Mouse (Mus musculus): ENCODE measurements around the gene Akt2. TPM values are rescaled to one million over a fixed set of nuclear protein-coding genes. Genes with fewer than 3 reads are reported as not detected.
A peak's percentile ranks its signal among the peaks of the same experiment; 100 is the strongest.

The Akt2 gene
- total and polyA plus RNA-seq, 3 experiments, result 73.5 to 127 TPM; not detected in 1

GRCm38 (mm10) chr7:27591266-27592216, at the start of gene Akt2 (continued):
- TF ChIP-seq CHD1 (IDR thresholded peaks at IDR 0.05; ENCODE audit: low read depth, low read length) (peak; percentile 99), SIN3A (IDR thresholded peaks at IDR 0.05; ENCODE audit: low read length) (peak; percentile 85), E2F4 (IDR thresholded peaks at IDR 0.05; ENCODE audit: borderline replicate concordance, low read depth, low read length) (no peak), SMC3 (IDR thresholded peaks at IDR 0.05; ENCODE audit: low read depth, low read length) (no peak), MAZ (IDR thresholded peaks at IDR 0.05; ENCODE audit: low read depth, low read length) (peak; percentile 95), CHD2 (IDR thresholded peaks at IDR 0.05; ENCODE audit: low read length) (no peak)

GRCm38 (mm10) chr7:27541922-27542321, 49.4 kb upstream of the Akt2 start:
- no peaks in the 10 kb centered on the region for H3K9me3 ChIP-seq (replicated peaks; ENCODE audit: insufficient read depth, low read length)
- no peak for DNase-seq (ENCODE audit: low read depth, low spot score)
- H3K27ac ChIP-seq (ENCODE audit: control insufficient read depth, low read depth, low read length), result no peak overlapping the region
- no peak for TF ChIP-seq E2F4 (IDR thresholded peaks at IDR 0.05; ENCODE audit: borderline replicate concordance, low read depth, low read length)
- TF ChIP-seq ZNF384 (IDR thresholded peaks at IDR 0.05; ENCODE audit: low read depth, low read length), result no peak
- TF ChIP-seq EP300 (IDR thresholded peaks at IDR 0.05; ENCODE audit: low read depth in 1 of 2, low read length in 2 of 2), result no peak
- TF ChIP-seq TBP (IDR thresholded peaks at IDR 0.05; ENCODE audit: low read depth, low read length), result no peak
- no peak for TF ChIP-seq TCF12 (IDR thresholded peaks at IDR 0.05; ENCODE audit: low read depth, low read length)
- TF ChIP-seq NELFE (IDR thresholded peaks at IDR 0.05; ENCODE audit: low read depth, low read length), result no peak
- no peak for TF ChIP-seq ELF1 (IDR thresholded peaks at IDR 0.05; ENCODE audit: low read depth, low read length)
- TF ChIP-seq KAT2A (conservative IDR thresholded peaks at IDR 0.05; ENCODE audit: low read depth, low read length), result no peak
- no peak for TF ChIP-seq RAD21 (IDR thresholded peaks at IDR 0.05; ENCODE audit: low read depth, low read length)
- no peak for TF ChIP-seq SMC3 (IDR thresholded peaks at IDR 0.05; ENCODE audit: low read depth, low read length)
- TF ChIP-seq CHD2 (IDR thresholded peaks at IDR 0.05; ENCODE audit: low read length), result no peak
- no peaks in the 10 kb centered on the region for H3K27me3 ChIP-seq (ENCODE audit: control insufficient read depth in 1 of 2, insufficient read depth in 2 of 2, low read length in 2 of 2)
- peak overlapping the region; percentile 59 for H3K9ac ChIP-seq (ENCODE audit: control insufficient read depth, low read depth, low read length, poor library complexity, severe bottlenecking)
- H3K79me2 ChIP-seq (ENCODE audit: control insufficient read depth, insufficient read depth, low read length, poor library complexity), result no peaks in the 10 kb centered on the region; the same call in 1 of the 2 replicates
- peaks cover 0 to 9% of the 10 kb centered on the region in 2 experiments; a peak in 2 of 4 replicates for H3K36me3 ChIP-seq (ENCODE audit: control insufficient read depth in 1 of 2, insufficient read depth in 2 of 2, low read length in 2 of 2)
- H3K4me3 ChIP-seq (ENCODE audit: control insufficient read depth in 1 of 2, insufficient read depth in 1 of 2, low read depth in 2 of 2, low read length in 2 of 2), result peak overlapping the region; percentile 65 to 91
- peaks cover 2 to 28% of the 10 kb centered on the region in 2 experiments for H3K4me1 ChIP-seq (ENCODE audit: control insufficient read depth in 1 of 2, insufficient read depth in 2 of 2, low read length in 2 of 2)

GRCm38 (mm10) chr7:27542392-27543033, 48.8 kb upstream of the Akt2 start:
- peak; percentile 93 for DNase-seq (ENCODE audit: low read depth, low spot score)
- Histone ChIP-seq H3K9ac (ENCODE audit: control insufficient read depth, low read depth, low read length, poor library complexity, severe bottlenecking) (peak overlapping the region; percentile 69), H3K27ac (ENCODE audit: control insufficient read depth, low read depth, low read length) (peak overlapping the region; percentile 24; the same call in 1 of the 2 replicates), H3K4me3 (ENCODE audit: control insufficient read depth in 1 of 2, insufficient read depth in 1 of 2, low read depth in 2 of 2, low read length in 2 of 2) (peak overlapping the region; percentile 65 to 91), H3K4me1 (ENCODE audit: control insufficient read depth in 1 of 2, insufficient read depth in 2 of 2, low read length in 2 of 2) (peaks cover 2 to 28% of the 10 kb centered on the region in 2 experiments), H3K36me3 (ENCODE audit: control insufficient read depth in 1 of 2, insufficient read depth in 2 of 2, low read length in 2 of 2) (peaks cover 0 to 9% of the 10 kb centered on the region in 2 experiments; a peak in 2 of 4 replicates), H3K27me3 (ENCODE audit: control insufficient read depth in 1 of 2, insufficient read depth in 2 of 2, low read length in 2 of 2) (no peaks in the 10 kb centered on the region), H3K9me3 (replicated peaks; ENCODE audit: insufficient read depth, low read length) (no peaks in the 10 kb centered on the region), H3K79me2 (ENCODE audit: control insufficient read depth, insufficient read depth, low read length, poor library complexity) (no peaks in the 10 kb centered on the region; the same call in 1 of the 2 replicates)
- no peak for TF ChIP-seq JUND (IDR thresholded peaks at IDR 0.05; ENCODE audit: low read depth, low read length)
- no peak for TF ChIP-seq TBP (IDR thresholded peaks at IDR 0.05; ENCODE audit: low read depth, low read length)
- TF ChIP-seq MYC (IDR thresholded peaks at IDR 0.05; ENCODE audit: low read depth, low read length), result no peak
- no peak for TF ChIP-seq MEF2A (IDR thresholded peaks at IDR 0.05; ENCODE audit: extremely low read depth, insufficient replicate concordance, low read depth, low read length, poor library complexity, severe bottlenecking)
- no peak for TF ChIP-seq POLR2AphosphoS5 (IDR thresholded peaks at IDR 0.05; ENCODE audit: borderline replicate concordance, low read depth, low read length)
- peak; percentile 59; the same call in 1 of the 2 replicates for TF ChIP-seq ZMIZ1 (IDR thresholded peaks at IDR 0.05; ENCODE audit: low read depth, low read length)
- peak; percentile 57 for TF ChIP-seq NELFE (IDR thresholded peaks at IDR 0.05; ENCODE audit: low read depth, low read length)
- no peak for TF ChIP-seq MAZ (IDR thresholded peaks at IDR 0.05; ENCODE audit: low read depth, low read length)
- no peak for TF ChIP-seq ELF1 (IDR thresholded peaks at IDR 0.05; ENCODE audit: low read depth, low read length)
- TF ChIP-seq BHLHE40 (IDR thresholded peaks at IDR 0.05; ENCODE audit: borderline replicate concordance, low read depth, low read length), result no peak
- TF ChIP-seq NRF1 (IDR thresholded peaks at IDR 0.05; ENCODE audit: insufficient read depth, low read depth, low read length, poor library complexity, severe bottlenecking), result peak; percentile 92
- 0 out of 2 replicates have a peak, but pooled peaks have one; percentile 46 for TF ChIP-seq GATA1 (IDR thresholded peaks at IDR 0.05; ENCODE audit: low read depth, low read length)
- no peak for TF ChIP-seq USF1 (IDR thresholded peaks at IDR 0.05; ENCODE audit: low read depth, low read length)
- TF ChIP-seq SMC3 (IDR thresholded peaks at IDR 0.05; ENCODE audit: low read depth, low read length), result no peak
- peak; percentile 24; the same call in 1 of the 2 replicates for TF ChIP-seq POLR2AphosphoS2 (IDR thresholded peaks at IDR 0.05; ENCODE audit: low read length)
- TF ChIP-seq TCF12 (IDR thresholded peaks at IDR 0.05; ENCODE audit: low read depth, low read length), result peak; percentile 49
